Mouse (Mus musculus) adrenal gland (tissue): ENCODE measurements around the gene Akp3.

Source experiments
- intact Hi-C: fragments of 180-260 bp; cut with DNase I; formaldehyde crosslinking; loops from one replicate; pipeline ENCODE4 v1.15.1; 2025
- long read RNA-seq, 2 experiments: library from polyadenylated mRNA; unstranded; transcript quantifications; one replicate each; pipeline ENCODE4 v2.0.0; 2020; ENCODE audit warnings: borderline replicate concordance in 1 of 2; ENCODE audit not compliant: insufficient replicate concordance in 1 of 2

Akp3 gene
- long read RNA-seq, experiment 1, result 0 reads
- long read RNA-seq, experiment 2, result 0 reads

- intact Hi-C loops, result no loop called here
Observed at GRCm38 (mm10) chr1:87124673-87125072, at the start of gene Akp3. Akp3 (plus strand) TSS chr1:87124973.

GRCm38 (mm10) chr1:87086196-87086595 lies 38.6 kb upstream of the Akp3 start:
- intact Hi-C loops, result no loop called here

GRCm38 (mm10) chr1:87086964-87087363 lies 37.8 kb upstream of the Akp3 start:
- intact Hi-C loops, result no loop called here

- intact Hi-C loops, result no loop called here
Observed at GRCm38 (mm10) chr1:87089251-87089650, 35.5 kb upstream of the Akp3 start.

GRCm38 (mm10) chr1:87089828-87090227 lies 34.9 kb upstream of the Akp3 start, which contains the start of gene Alppl2:
Alppl2 (minus strand) TSS chr1:87089928.
- intact Hi-C loops, result no loop called here

- intact Hi-C loops, result no loop called here
Observed at GRCm38 (mm10) chr1:87095642-87096041, 29.1 kb upstream of the Akp3 start.

- intact Hi-C loops, result loop anchor here (2.0 kb wide), 1 partner anchor 86 kb away; no protein-coding TSS in a partner anchor
Observed at GRCm38 (mm10) chr1:87098358-87098975, 26.3 kb upstream of the Akp3 start.

GRCm38 (mm10) chr1:87101411-87101810 lies 23.4 kb upstream of the Akp3 start, which contains the start of gene Alpi:
Alpi (minus strand) TSS chr1:87101606.
- intact Hi-C loops, result no loop called here

GRCm38 (mm10) chr1:87102114-87102513 lies 22.7 kb upstream of the Akp3 start:
- intact Hi-C loops, result no loop called here

- intact Hi-C loops, result no loop called here
Observed at GRCm38 (mm10) chr1:87103936-87104335, 20.8 kb upstream of the Akp3 start.

GRCm38 (mm10) chr1:87106536-87106935 lies 18.2 kb upstream of the Akp3 start:
- intact Hi-C loops, result no loop called here

GRCm38 (mm10) chr1:87108564-87108963 lies 16.2 kb upstream of the Akp3 start:
- intact Hi-C loops, result no loop called here

- intact Hi-C loops, result no loop called here
Observed at GRCm38 (mm10) chr1:87111719-87112354, 12.9 kb upstream of the Akp3 start.

GRCm38 (mm10) chr1:87114784-87115183 lies 10.0 kb upstream of the Akp3 start:
- intact Hi-C loops, result no loop called here

GRCm38 (mm10) chr1:87127206-87128030 lies 2.6 kb downstream of the Akp3 start:
- intact Hi-C loops, result no loop called here

GRCm38 (mm10) chr1:87131803-87132202 lies 7.0 kb downstream of the Akp3 start:
- intact Hi-C loops, result no loop called here

- intact Hi-C loops, result no loop called here
Observed at GRCm38 (mm10) chr1:87141550-87141949, 16.8 kb downstream of the Akp3 start.

- intact Hi-C loops, result no loop called here
Observed at GRCm38 (mm10) chr1:87142456-87142855, 17.7 kb downstream of the Akp3 start.

GRCm38 (mm10) chr1:87143141-87143540 lies 18.4 kb downstream of the Akp3 start:
- intact Hi-C loops, result no loop called here

- intact Hi-C loops, result no loop called here
Observed at GRCm38 (mm10) chr1:87149422-87149821, 24.6 kb downstream of the Akp3 start.

- intact Hi-C loops, result no loop called here
Observed at GRCm38 (mm10) chr1:87151286-87151685, 26.5 kb downstream of the Akp3 start.
